Mouse (Mus musculus): ENCODE results near the gene Tctn3.

The Tctn3 gene

GRCm38 (mm10) chr19:40555136-40555535, 56.9 kb downstream of the Tctn3 start:
- no peak for DNase-seq (ENCODE audit: low read depth, low spot score)

- DNase-seq (ENCODE audit: low read depth, low spot score), result no peak
Measured at GRCm38 (mm10) chr19:40554343-40554742, 57.7 kb downstream of the Tctn3 start.

GRCm38 (mm10) chr19:40553849-40554248, 58.2 kb downstream of the Tctn3 start:
- no peak for DNase-seq (ENCODE audit: low read depth, low spot score)

GRCm38 (mm10) chr19:40553014-40553789, 58.8 kb downstream of the Tctn3 start:
- DNase-seq (ENCODE audit: low read depth, low spot score), result no peak

GRCm38 (mm10) chr19:40549516-40550135, 62.4 kb downstream of the Tctn3 start:
- peak; percentile 25 for DNase-seq (ENCODE audit: low read depth, low spot score)

GRCm38 (mm10) chr19:40548796-40549515, 63.1 kb downstream of the Tctn3 start:
- no peak for DNase-seq (ENCODE audit: low read depth, low spot score)

GRCm38 (mm10) chr19:40548386-40548785, 63.6 kb downstream of the Tctn3 start:
- no peak for DNase-seq (ENCODE audit: low read depth, low spot score)
